11 mouse cellular contexts compared by ENCODE assay signal in the genomic region with DNA sequence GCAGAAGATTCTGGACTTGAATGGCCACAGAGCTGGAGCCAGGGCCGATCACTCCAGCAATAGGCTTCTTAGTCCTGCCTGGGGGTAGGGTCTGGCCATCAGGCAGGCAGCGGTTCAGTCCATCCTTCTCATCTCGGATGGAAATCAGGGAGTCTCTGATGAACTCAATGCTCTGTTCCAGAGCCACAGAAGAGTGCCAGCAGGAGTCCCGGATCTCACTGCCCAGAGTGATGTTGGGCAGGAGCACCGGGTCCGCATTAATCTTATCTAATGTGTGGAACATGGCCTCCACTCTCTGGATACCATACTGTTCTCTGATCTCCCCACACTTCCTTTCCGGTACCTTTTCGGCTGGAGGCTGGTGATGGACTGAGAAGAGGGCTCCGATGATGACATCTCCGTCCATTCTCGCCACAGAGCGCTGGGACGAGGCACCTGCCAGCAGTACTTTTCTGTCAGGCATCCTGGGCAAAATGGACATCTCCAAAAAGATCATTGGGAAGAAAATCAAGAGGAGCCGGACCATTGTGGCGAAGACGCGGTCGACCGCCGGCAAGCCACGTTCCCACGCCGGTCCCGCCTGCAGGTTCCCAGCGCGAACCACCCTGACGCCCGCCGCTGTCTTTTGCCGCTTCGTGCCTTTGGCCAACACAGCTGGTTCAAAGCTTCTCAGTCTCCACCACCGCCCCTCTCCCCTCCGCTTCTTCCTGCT. TPM values are rescaled to one million over a fixed set of nuclear protein-coding genes. Genes with fewer than 3 reads are reported as not detected.
DNase-seq lines count a peak whose midpoint lies in the region; ATAC-seq and TF ChIP-seq lines count a peak whose summit lies in the region.
"Had no signal": no experiment of that assay in that cellular context is flagged by ENCODE, and none has a peak within 500 bp of the region (broad histone marks: within the 10 kb centered on the region; RNA-seq: fewer than 3 reads in every experiment).

No protein-coding gene starts in this region.

- 0 out of 2 replicates have a peak, but pooled peaks have one; percentile 11 for ATAC-seq in forebrain, postnatal 0 days
- peak; percentile 44; the same call in 1 of the 2 replicates for ATAC-seq in midbrain, postnatal 0 days (ENCODE audit: low FRiP score)

- no peaks in the 10 kb centered on the region for H3K27me3 ChIP-seq in cerebellum, adult 2 months (ENCODE audit: control insufficient read depth, insufficient read depth, low read length)
- H3K27me3 ChIP-seq in forebrain, postnatal 0 days (ENCODE audit: insufficient read depth, low read length), result no peaks in the 10 kb centered on the region; the same call in 1 of the 2 replicates
- H3K27me3 ChIP-seq in midbrain, postnatal 0 days (ENCODE audit: insufficient read depth, low read length), result no peaks in the 10 kb centered on the region

- peaks cover 6% of the 10 kb centered on the region; the same call in 1 of the 2 replicates for H3K4me1 ChIP-seq in cerebellum, adult 2 months (ENCODE audit: control insufficient read depth, insufficient read depth, low read length)
- H3K4me1 ChIP-seq in forebrain, postnatal 0 days (ENCODE audit: insufficient read depth), result no peaks in the 10 kb centered on the region
- peaks cover 5% of the 10 kb centered on the region; the same call in 1 of the 2 replicates for H3K4me1 ChIP-seq in midbrain, postnatal 0 days (ENCODE audit: insufficient read depth, low read length)

- WGBS in cerebellum, adult 2 months, result 2% methylated on average over 33 of the region's 33 CpGs
- 10% methylated on average over 33 of the region's 33 CpGs for WGBS in forebrain, postnatal 0 days
- WGBS in midbrain, postnatal 0 days, result 6% methylated on average over 33 of the region's 33 CpGs

- H3K4me2 ChIP-seq in forebrain, postnatal 0 days (ENCODE audit: low read depth), result peak overlapping the region; percentile 75
- peak overlapping the region; percentile 67 for H3K4me2 ChIP-seq in midbrain, postnatal 0 days (ENCODE audit: low read depth, low read length, poor library complexity, severe bottlenecking)

- H3K9ac ChIP-seq in forebrain, postnatal 0 days, result peak overlapping the region; percentile 44
- peak overlapping the region; percentile 55 for H3K9ac ChIP-seq in midbrain, postnatal 0 days (replicated peaks; ENCODE audit: low read length, poor library complexity, severe bottlenecking)
- H3K9ac ChIP-seq: liver, embryonic 14.5 days had no signal

- peak overlapping the region; percentile 98 for H3K4me3 ChIP-seq in cerebellum, adult 2 months (replicated peaks; ENCODE audit: insufficient read depth, low read depth, low read length)
- peak overlapping the region; percentile 46 for H3K4me3 ChIP-seq in forebrain, postnatal 0 days (ENCODE audit: low read depth, low read length)
- peak overlapping the region; percentile 57 for H3K4me3 ChIP-seq in midbrain, postnatal 0 days (ENCODE audit: low read depth, low read length)
- H3K4me3 ChIP-seq: myocyte had no signal

- no peaks in the 10 kb centered on the region for H3K36me3 ChIP-seq in forebrain, postnatal 0 days (ENCODE audit: insufficient read depth)
- no peaks in the 10 kb centered on the region for H3K36me3 ChIP-seq in midbrain, postnatal 0 days (ENCODE audit: insufficient read depth, low read length)

- no peaks in the 10 kb centered on the region for H3K9me3 ChIP-seq in forebrain, postnatal 0 days (ENCODE audit: low read length)
- no peaks in the 10 kb centered on the region for H3K9me3 ChIP-seq in midbrain, postnatal 0 days (ENCODE audit: low read length)

- TF ChIP-seq CTCF in cerebellum, adult 2 months (IDR thresholded peaks at IDR 0.05; ENCODE audit: borderline replicate concordance, insufficient read depth, low read depth, low read length), result no peak
- no peak for TF ChIP-seq CTCF in forebrain, postnatal 0 days (IDR thresholded peaks at IDR 0.05; ENCODE audit: low read depth)
- TF ChIP-seq CTCF in midbrain, postnatal 0 days (IDR thresholded peaks at IDR 0.05), result no peak

- peak; percentile 37 for DNase-seq in ZHBTc4 (ENCODE audit: low read depth, low spot score)
- DNase-seq in cerebellum, adult 2 months, result peak; percentile 63 to 73
- DNase-seq in forebrain, postnatal 0 days, result peak; percentile 14
- peak; percentile 12 for DNase-seq in midbrain, postnatal 0 days (ENCODE audit: low spot score)
- DNase-seq in adrenal gland, adult (ENCODE audit: inconsistent age in 2 of 2, low spot score in 1 of 2), result no peak
- no peak for DNase-seq in adrenal gland, postnatal 14 days
- no peak for DNase-seq in kidney, postnatal 25 days
- DNase-seq: kidney, postnatal 10 days had no signal

- peak overlapping the region; percentile 85 for H3K27ac ChIP-seq in cerebellum, adult 2 months (ENCODE audit: insufficient read depth, low read length)
- no peak overlapping the region for H3K27ac ChIP-seq in forebrain, postnatal 0 days (ENCODE audit: low read depth, low read length)
- H3K27ac ChIP-seq in midbrain, postnatal 0 days (ENCODE audit: low read depth, low read length), result no peak overlapping the region
- H3K27ac ChIP-seq: liver, embryonic 14.5 days; stomach, postnatal 0 days had no signal

- 0 out of 2 replicates have a peak, but pooled peaks have one; percentile 32 for TF ChIP-seq POLR2A in cerebellum, adult 2 months (IDR thresholded peaks at IDR 0.05; ENCODE audit: borderline replicate concordance, insufficient read depth, low read length)

RNA-seq across cellular contexts. Expression of gene Grm1, which starts 2.0 kb away (rescaled TPM):
- polyA plus RNA-seq in cerebellum, adult 2 months (2012; rRNA removed), result 69.6 and 84.3 TPM in 2 replicates
- total RNA-seq in forebrain, postnatal 0 days (2014; rRNA removed), result 13.8 and 21.1 TPM in 2 replicates
- 6.0 and 10.7 TPM in 2 replicates for polyA plus RNA-seq in forebrain, postnatal 0 days (2015; fragmentation: Nextera tagmentation; extraction: Ambion mirVana)
- total RNA-seq in midbrain, postnatal 0 days (2014; rRNA removed), result 27.4 and 30.1 TPM in 2 replicates
- 14.8 and 16.5 TPM in 2 replicates for polyA plus RNA-seq in midbrain, postnatal 0 days (2015; fragmentation: Nextera tagmentation; extraction: Ambion mirVana)
- 0.08 TPM in 1 of 2 replicates, not detected in the other for total RNA-seq in adrenal gland, postnatal 14 days (2021)
- polyA plus RNA-seq: liver, embryonic 14.5 days; stomach, postnatal 0 days had no signal

Comparison
In these comparisons a context has a peak if more than half of its experiments do, and no peak if none do; other contexts are left out.
1. DNase-seq: peak in ZHBTc4 (single experiment), cerebellum, adult 2 months (2 of 2), forebrain, postnatal 0 days (single experiment) and midbrain, postnatal 0 days (single experiment); none in adrenal gland, adult (0 of 2), adrenal gland, postnatal 14 days (single experiment) and kidney, postnatal 25 days (0 of 2).
2. H3K4me3 ChIP-seq: peak in every context shown above with its lines; median percentile 98 in cerebellum, adult 2 months; 57 in midbrain, postnatal 0 days; 46 in forebrain, postnatal 0 days.
3. RNA of gene Grm1, which starts 2.0 kb away (total RNA-seq): 27.4 to 30.1 TPM in midbrain, postnatal 0 days and 13.8 to 21.1 TPM in forebrain, postnatal 0 days; 0.08 TPM in adrenal gland, postnatal 14 days; every median in the first group is over 10 times any median in the second.